Mouse (Mus musculus) stomach, adult 2 months (tissue): ENCODE data around the gene Siah1b. TPM values are rescaled to one million over a fixed set of nuclear protein-coding genes. Genes with fewer than 3 reads are reported as not detected.

Experiments
- polyA plus RNA-seq: library from polyadenylated mRNA; depleted of rRNA; stranded (reverse); fragments of >200 nt; gene quantifications from 2 replicates; pipeline ENCODE4 v1.2.3, GENCODE M21; 2012; rRNA removed

The Siah1b gene
- 1.9 and 2.0 TPM in 2 replicates for polyA plus RNA-seq

GRCm38 (mm10) chrX:164076040-164076775 is at the start of gene Siah1b:
Gene Siah1b, minus strand, starts transcription at chrX:164076493.

GRCm38 (mm10) chrX:164088582-164088981 is 12.3 kb upstream of the Siah1b start, which contains the start of gene Cltrn:
Gene Cltrn, plus strand, starts transcription at chrX:164088830.

GRCm38 (mm10) chrX:164027607-164028289 is 48.5 kb downstream of the Siah1b start, which contains the start of gene Car5b:
Gene Car5b, minus strand, starts transcription at chrX:164027997.

Other genes with a start within 250 kb of the Siah1b start
- gene Ap1s2, start 167.5 kb downstream of the Siah1b start, polyA plus RNA-seq = 0.89 and 0.91 TPM in 2 replicates
- 2.1 and 2.7 TPM in 2 replicates for gene Zrsr2, start 117.8 kb downstream of the Siah1b start, polyA plus RNA-seq
- 1.3 and 2.3 TPM in 2 replicates for gene Car5b, start 48.5 kb downstream of the Siah1b start, polyA plus RNA-seq
- gene Cltrn, start 12.3 kb upstream of the Siah1b start, polyA plus RNA-seq = not detected in 2 replicates
- gene Ace2, start 62.8 kb upstream of the Siah1b start, polyA plus RNA-seq = 0.44 and 0.45 TPM in 2 replicates
- 0.05 and 0.14 TPM in 2 replicates for gene Bmx, start 181.7 kb upstream of the Siah1b start, polyA plus RNA-seq
- gene Pir, start 192.9 kb upstream of the Siah1b start, polyA plus RNA-seq = 1.3 and 2.0 TPM in 2 replicates